In the genomic region with DNA sequence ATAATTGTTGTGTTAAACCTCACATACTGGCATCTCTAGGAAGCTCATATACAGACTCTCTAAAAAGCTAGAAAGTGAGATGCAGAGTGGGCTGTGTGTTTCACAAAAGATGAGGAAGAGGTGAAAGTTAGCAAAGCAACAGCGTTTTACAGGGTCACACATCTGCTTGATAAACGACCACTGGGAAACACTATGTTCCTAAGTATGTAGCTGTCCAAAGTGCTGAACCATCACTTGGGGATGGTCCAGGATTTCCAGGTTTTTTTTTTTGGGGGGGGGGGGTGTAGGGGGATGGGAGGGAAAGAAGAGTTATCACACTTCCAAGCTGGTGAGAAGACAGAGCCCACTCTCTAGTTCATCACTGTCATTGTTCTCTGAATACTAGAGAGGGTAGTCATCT, we compare ENCODE assay signal across 24 mouse cellular contexts.
DNase-seq lines count a peak whose midpoint lies in the region; ATAC-seq and TF ChIP-seq lines count a peak whose summit lies in the region.
"Had no signal": no experiment of that assay in that cellular context is flagged by ENCODE, and none has a peak within 500 bp of the region (broad histone marks: within the 10 kb centered on the region; RNA-seq: fewer than 3 reads in every experiment).

No protein-coding gene starts in this region.

- H3K9ac ChIP-seq in lung, embryonic 14.5 days, result no peak overlapping the region
- H3K9ac ChIP-seq: embryonic facial prominence, embryonic 12.5 days; embryonic facial prominence, embryonic 15.5 days; forebrain, postnatal 0 days; hindbrain, embryonic 12.5 days; hindbrain, embryonic 15.5 days had no signal

- peak; percentile 54 for DNase-seq in embryo, embryonic 10 days (ENCODE audit: low spot score)
- no peak for DNase-seq in embryo, embryonic 9.5 days (ENCODE audit: extremely low spot score)
- peak; percentile 43 for DNase-seq in lung, embryonic 14.5 days
- no peak for DNase-seq in lung, postnatal 14 days
- DNase-seq in forelimb bud, embryonic 11.5 days (ENCODE audit: low read depth, low spot score), result peak; percentile 48
- no peak for DNase-seq in left cerebral cortex, adult 9 months (ENCODE audit: low spot score in 2 of 2)
- DNase-seq in cerebellum, postnatal 25 days, result no peak
- DNase-seq: adrenal gland, adult 2 months; adrenal gland, postnatal 14 days; cerebellum, adult 11 months; cerebellum, adult 8-10 months; cerebellum, postnatal 10 days; forebrain, postnatal 0 days; gastrocnemius, postnatal 10 days; gastrocnemius, postnatal 36 days; heart, adult 2 months had no signal

- no peak for ATAC-seq in lung, embryonic 14.5 days (ENCODE audit: insufficient read depth)
- ATAC-seq: forebrain, embryonic 14.5 days; forebrain, postnatal 0 days; intestine, postnatal 0 days; Patski had no signal

- H3K4me2 ChIP-seq in lung, embryonic 14.5 days, result no peak overlapping the region
- H3K4me2 ChIP-seq: embryonic facial prominence, embryonic 12.5 days; embryonic facial prominence, embryonic 15.5 days; hindbrain, embryonic 12.5 days; hindbrain, embryonic 15.5 days had no signal

- TF ChIP-seq CTCF in lung, embryonic 14.5 days (IDR thresholded peaks at IDR 0.05; ENCODE audit: low read depth), result no peak

- 18% methylated on average over 2 of the region's 2 CpGs for WGBS in lung, embryonic 14.5 days

- H3K4me1 ChIP-seq in lung, embryonic 14.5 days (ENCODE audit: insufficient read depth), result no peaks in the 10 kb centered on the region
- H3K4me1 ChIP-seq: embryonic facial prominence, embryonic 12.5 days; embryonic facial prominence, embryonic 15.5 days; heart, embryonic 10.5 days; hindbrain, embryonic 15.5 days had no signal

- no peaks in the 10 kb centered on the region for H3K27me3 ChIP-seq in lung, embryonic 14.5 days (ENCODE audit: insufficient read depth, low read length)
- H3K27me3 ChIP-seq: embryonic facial prominence, embryonic 12.5 days; embryonic facial prominence, embryonic 15.5 days; hindbrain, embryonic 12.5 days; hindbrain, embryonic 15.5 days had no signal

- H3K4me3 ChIP-seq in lung, embryonic 14.5 days (ENCODE audit: low read depth, low read length), result no peak overlapping the region
- H3K4me3 ChIP-seq: embryonic facial prominence, embryonic 12.5 days; embryonic facial prominence, embryonic 15.5 days; heart, adult 2 months; heart, embryonic 10.5 days; hindbrain, embryonic 12.5 days; hindbrain, embryonic 15.5 days had no signal

- no peak overlapping the region for H3K27ac ChIP-seq in lung, embryonic 14.5 days (ENCODE audit: low read depth)
- H3K27ac ChIP-seq: embryonic facial prominence, embryonic 12.5 days; embryonic facial prominence, embryonic 15.5 days; heart, adult 2 months; heart, embryonic 10.5 days; hindbrain, embryonic 12.5 days; hindbrain, embryonic 15.5 days had no signal

- no peaks in the 10 kb centered on the region for H3K36me3 ChIP-seq in lung, embryonic 14.5 days (ENCODE audit: insufficient read depth)
- H3K36me3 ChIP-seq: embryonic facial prominence, embryonic 12.5 days; embryonic facial prominence, embryonic 15.5 days; heart, embryonic 10.5 days; hindbrain, embryonic 12.5 days; hindbrain, embryonic 15.5 days had no signal

- H3K9me3 ChIP-seq in lung, embryonic 14.5 days (ENCODE audit: low read depth, low read length), result no peaks in the 10 kb centered on the region
- H3K9me3 ChIP-seq: embryonic facial prominence, embryonic 12.5 days; embryonic facial prominence, embryonic 15.5 days; heart, embryonic 10.5 days; hindbrain, embryonic 12.5 days; hindbrain, embryonic 15.5 days had no signal

Comparison
In these comparisons a context has a peak if more than half of its experiments do, and no peak if none do; other contexts are left out.
1. DNase-seq: peak in embryo, embryonic 10 days (single experiment), lung, embryonic 14.5 days (single experiment) and forelimb bud, embryonic 11.5 days (single experiment); none in embryo, embryonic 9.5 days (single experiment), lung, postnatal 14 days (single experiment), left cerebral cortex, adult 9 months (0 of 2) and cerebellum, postnatal 25 days (0 of 2).